Mouse (Mus musculus): Measurements from ENCODE around the gene 1500009C09Rik. TPM values are rescaled to one million over a fixed set of nuclear protein-coding genes. Genes with fewer than 3 reads are reported as not detected.
A peak's percentile ranks its signal among the peaks of the same experiment; 100 is the strongest.

The 1500009C09Rik gene
- total RNA-seq, 2 experiments from 2014 or later: 100 to 113 TPM

GRCm38 (mm10) chr15:82247131-82247776, 4.9 kb upstream of the 1500009C09Rik start:
- DNase-seq (ENCODE audit: low spot score in 2 of 2): no peak

- no peak for DNase-seq (ENCODE audit: low spot score in 2 of 2)
These were observed 618 bp upstream of the 1500009C09Rik start for GRCm38 (mm10) chr15:82251579-82251978.

- DNase-seq (ENCODE audit: low spot score in 2 of 2): peak in 1 of 2 experiments; percentile 41
These were observed 3.1 kb downstream of the 1500009C09Rik start for GRCm38 (mm10) chr15:82255248-82255647.

GRCm38 (mm10) chr15:82255944-82256383, 3.8 kb downstream of the 1500009C09Rik start:
- DNase-seq (ENCODE audit: low spot score in 2 of 2): peak; percentile 88 to 95

GRCm38 (mm10) chr15:82259510-82259909, 7.3 kb downstream of the 1500009C09Rik start:
- peak; percentile 61 to 83 for DNase-seq (ENCODE audit: low spot score in 2 of 2)

- DNase-seq (ENCODE audit: low spot score in 2 of 2): peak in 1 of 2 experiments; percentile 80
These were observed 14.2 kb downstream of the 1500009C09Rik start for GRCm38 (mm10) chr15:82266356-82266755.

- DNase-seq (ENCODE audit: low spot score in 2 of 2): peak in 1 of 2 experiments; percentile 72
These were observed 16.0 kb downstream of the 1500009C09Rik start for GRCm38 (mm10) chr15:82268185-82268584.

- no peak for DNase-seq (ENCODE audit: low spot score in 2 of 2)
These were observed 16.6 kb downstream of the 1500009C09Rik start for GRCm38 (mm10) chr15:82268783-82269182.

GRCm38 (mm10) chr15:82271201-82271600, 19.0 kb downstream of the 1500009C09Rik start:
- peak in 1 of 2 experiments; percentile 67 for DNase-seq (ENCODE audit: low spot score in 2 of 2)

- no peak for DNase-seq (ENCODE audit: low spot score in 2 of 2)
These were observed 20.1 kb downstream of the 1500009C09Rik start for GRCm38 (mm10) chr15:82272295-82272694.

GRCm38 (mm10) chr15:82274593-82274926, 22.4 kb downstream of the 1500009C09Rik start, which contains the start of gene Sept3:
Sept3 (plus strand) TSS chr15:82274893.
- DNase-seq (ENCODE audit: low spot score in 2 of 2): no peak

GRCm38 (mm10) chr15:82274927-82275901, 23.0 kb downstream of the 1500009C09Rik start:
- DNase-seq (ENCODE audit: low spot score in 2 of 2): peak; percentile 80 to 83

GRCm38 (mm10) chr15:82277591-82277990, 25.4 kb downstream of the 1500009C09Rik start:
- no peak for DNase-seq (ENCODE audit: low spot score in 2 of 2)

GRCm38 (mm10) chr15:82280638-82281037, 28.4 kb downstream of the 1500009C09Rik start:
- no peak for DNase-seq (ENCODE audit: low spot score in 2 of 2)

GRCm38 (mm10) chr15:82286157-82286556, 34.0 kb downstream of the 1500009C09Rik start:
- DNase-seq (ENCODE audit: low spot score in 2 of 2): no peak

GRCm38 (mm10) chr15:82290252-82290651, 38.1 kb downstream of the 1500009C09Rik start:
- DNase-seq (ENCODE audit: low spot score in 2 of 2): no peak

GRCm38 (mm10) chr15:82292851-82293250, 40.7 kb downstream of the 1500009C09Rik start:
- DNase-seq (ENCODE audit: low spot score in 2 of 2): no peak

GRCm38 (mm10) chr15:82293271-82293711, 41.1 kb downstream of the 1500009C09Rik start:
- DNase-seq (ENCODE audit: low spot score in 2 of 2): peak in 1 of 2 experiments; percentile 34

- peak in 1 of 2 experiments; percentile 42 for DNase-seq (ENCODE audit: low spot score in 2 of 2)
These were observed 41.9 kb downstream of the 1500009C09Rik start for GRCm38 (mm10) chr15:82294059-82294458.

GRCm38 (mm10) chr15:82298764-82299561, 46.8 kb downstream of the 1500009C09Rik start, which contains the start of gene Wbp2nl:
Wbp2nl (plus strand) TSS chr15:82298954.
- no peak for DNase-seq (ENCODE audit: low spot score in 2 of 2)

- no peak for DNase-seq (ENCODE audit: low spot score in 2 of 2)
These were observed 54.9 kb downstream of the 1500009C09Rik start for GRCm38 (mm10) chr15:82307107-82307506.
